Mouse (Mus musculus): ENCODE measurements around the gene Abca17. TPM values are rescaled to one million over a fixed set of nuclear protein-coding genes. Genes with fewer than 3 reads are reported as not detected.

Abca17 gene
- polyA plus RNA-seq, 1 experiment from 2014 or later: 0.41 TPM

DNA sequence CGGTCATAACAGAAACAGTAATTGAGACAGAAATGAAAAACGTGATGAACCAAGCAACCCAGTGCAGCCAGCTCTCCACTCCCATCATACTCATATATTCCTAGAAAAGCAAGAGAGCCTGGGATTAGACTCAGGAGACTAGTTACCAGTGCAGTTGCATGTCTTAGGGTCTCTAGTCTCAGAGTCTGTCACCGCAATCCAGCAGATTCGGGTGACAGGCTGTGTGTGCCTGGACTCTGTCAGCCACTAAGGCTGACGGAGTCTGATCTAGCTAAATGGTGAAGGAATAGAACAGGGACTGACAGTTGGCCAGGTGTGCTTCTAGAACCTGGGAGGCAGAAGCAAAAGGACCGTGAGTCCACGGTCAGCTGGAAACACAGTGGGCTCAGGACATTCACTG lies 23.2 kb downstream of the Abca17 start:
- Histone ChIP-seq H3K9me3 (no peaks in the 10 kb centered on the region), H3K4me3 (no peak overlapping the region), H3K4me1 (no peaks in the 10 kb centered on the region), H3K27me3 (replicated peaks) (no peaks in the 10 kb centered on the region), H3K9ac (no peak overlapping the region), H3K27ac (no peak overlapping the region), H3K4me2 (no peak overlapping the region), H3K36me3 (replicated peaks) (no peaks in the 10 kb centered on the region)
- no peak for ATAC-seq (replicated peaks)
- WGBS: 76% methylated on average over 7 of the region's 7 CpGs

DNA sequence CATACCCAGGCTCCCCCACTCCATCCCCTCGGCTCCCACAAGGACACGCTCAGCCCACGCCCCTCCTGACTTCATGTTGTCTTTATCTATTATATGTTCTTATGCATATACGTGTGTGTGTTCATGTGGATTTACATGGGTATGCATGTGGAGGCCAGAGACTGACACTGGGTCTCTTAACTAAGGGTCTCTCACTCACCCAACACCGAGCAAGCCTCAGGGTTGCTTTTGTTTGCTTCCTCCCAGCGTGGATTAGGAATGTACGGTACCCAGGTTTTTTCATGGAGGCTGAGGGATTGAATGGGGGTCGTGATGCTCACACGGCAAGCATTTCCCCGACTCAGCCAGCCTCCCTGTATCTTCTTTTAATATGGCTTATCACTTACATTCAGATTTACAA lies 25.8 kb downstream of the Abca17 start:
- Histone ChIP-seq H3K9ac (no peak overlapping the region), H3K27ac (no peak overlapping the region), H3K4me3 (no peak overlapping the region), H3K36me3 (replicated peaks) (no peaks in the 10 kb centered on the region), H3K4me2 (no peak overlapping the region), H3K9me3 (no peaks in the 10 kb centered on the region), H3K27me3 (replicated peaks) (no peaks in the 10 kb centered on the region), H3K4me1 (no peaks in the 10 kb centered on the region)
- 84% methylated on average over 10 of the region's 10 CpGs for WGBS
- no peak for ATAC-seq (replicated peaks)

DNA sequence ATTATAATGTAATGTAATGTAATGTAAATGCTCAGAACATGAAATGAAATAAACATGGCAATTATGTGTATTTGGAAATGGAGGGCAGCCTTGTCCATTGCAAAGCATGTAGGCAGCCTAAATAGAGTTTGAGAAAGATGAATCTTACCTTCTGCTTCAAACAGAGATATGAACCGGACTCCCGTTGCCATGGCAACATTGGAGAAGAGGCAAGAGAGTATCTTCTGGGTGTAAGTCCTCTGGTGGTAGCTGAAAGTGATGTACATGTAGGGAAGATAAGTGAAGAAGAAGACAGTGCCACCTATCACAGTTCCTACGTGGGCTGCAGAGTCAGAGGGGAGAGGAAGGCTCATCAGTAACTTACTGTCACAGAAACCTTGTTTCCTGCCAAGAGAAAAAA lies 30.0 kb downstream of the Abca17 start:
- no peaks in the 10 kb centered on the region for H3K4me1 ChIP-seq
- H3K4me2 ChIP-seq: no peak overlapping the region
- H3K9ac ChIP-seq: no peak overlapping the region
- WGBS: 88% methylated on average over 3 of the region's 3 CpGs
- H3K27ac ChIP-seq: no peak overlapping the region
- H3K4me3 ChIP-seq: no peak overlapping the region
- no peaks in the 10 kb centered on the region for H3K9me3 ChIP-seq
- H3K36me3 ChIP-seq (replicated peaks): no peaks in the 10 kb centered on the region
- H3K27me3 ChIP-seq (replicated peaks): no peaks in the 10 kb centered on the region
- no peak for ATAC-seq (replicated peaks)

DNA sequence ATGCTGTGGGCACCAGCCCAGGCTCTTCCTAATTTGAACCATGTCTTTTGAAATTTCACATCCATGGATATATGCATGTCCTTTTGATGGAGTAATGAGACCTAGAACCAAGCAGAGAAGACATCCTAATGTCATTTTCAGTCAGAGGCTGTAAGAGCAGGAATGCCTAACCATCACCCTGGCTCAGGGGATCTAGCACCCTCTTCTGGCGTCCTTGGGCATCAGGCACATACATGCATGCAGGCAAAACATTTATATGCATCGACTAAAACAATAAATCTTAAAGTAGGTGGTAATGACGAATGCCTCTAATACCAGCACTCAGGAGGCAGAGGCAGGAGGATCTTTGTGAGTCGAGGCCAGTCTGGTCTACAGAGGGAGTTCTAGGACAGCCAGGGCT lies 43.4 kb downstream of the Abca17 start:
- Histone ChIP-seq H3K4me1 (no peaks in the 10 kb centered on the region), H3K4me2 (no peak overlapping the region)
- 51% methylated on average over 4 of the region's 4 CpGs for WGBS

DNA sequence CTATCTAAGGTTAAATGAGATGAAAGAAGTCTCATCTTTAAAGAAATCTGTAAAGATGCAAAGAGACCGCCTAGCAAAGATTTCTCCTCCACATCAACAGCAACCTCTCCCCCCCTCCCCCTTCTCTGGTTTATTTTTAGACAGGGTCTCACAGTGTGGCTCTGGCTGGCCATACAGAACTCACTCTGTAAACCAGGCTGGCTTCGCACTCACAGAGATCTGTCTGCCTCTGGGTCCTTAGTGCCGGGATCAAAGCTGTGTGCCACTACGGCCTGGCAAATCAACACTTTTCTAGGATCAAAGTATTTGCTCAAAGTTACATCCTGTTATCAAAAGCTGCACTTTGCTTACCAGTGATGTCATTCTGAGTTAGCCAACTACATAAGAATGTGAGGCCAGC lies 50.2 kb downstream of the Abca17 start:
- 79% methylated on average over 4 of the region's 4 CpGs for WGBS
- Histone ChIP-seq H3K27ac (no peak overlapping the region), H3K9me3 (no peaks in the 10 kb centered on the region), H3K27me3 (replicated peaks) (no peaks in the 10 kb centered on the region), H3K36me3 (replicated peaks) (no peaks in the 10 kb centered on the region), H3K4me1 (no peaks in the 10 kb centered on the region), H3K4me3 (no peak overlapping the region), H3K9ac (no peak overlapping the region), H3K4me2 (no peak overlapping the region)
- ATAC-seq (replicated peaks): no peak

More for the DNA sequence above, 43.4 kb downstream of the Abca17 start:
- H3K36me3 ChIP-seq (replicated peaks): no peaks in the 10 kb centered on the region
- no peak for ATAC-seq (replicated peaks)
- no peak overlapping the region for H3K4me3 ChIP-seq
- no peak overlapping the region for H3K9ac ChIP-seq
- H3K27me3 ChIP-seq (replicated peaks): no peaks in the 10 kb centered on the region
- H3K9me3 ChIP-seq: no peaks in the 10 kb centered on the region
- H3K27ac ChIP-seq: no peak overlapping the region

DNA sequence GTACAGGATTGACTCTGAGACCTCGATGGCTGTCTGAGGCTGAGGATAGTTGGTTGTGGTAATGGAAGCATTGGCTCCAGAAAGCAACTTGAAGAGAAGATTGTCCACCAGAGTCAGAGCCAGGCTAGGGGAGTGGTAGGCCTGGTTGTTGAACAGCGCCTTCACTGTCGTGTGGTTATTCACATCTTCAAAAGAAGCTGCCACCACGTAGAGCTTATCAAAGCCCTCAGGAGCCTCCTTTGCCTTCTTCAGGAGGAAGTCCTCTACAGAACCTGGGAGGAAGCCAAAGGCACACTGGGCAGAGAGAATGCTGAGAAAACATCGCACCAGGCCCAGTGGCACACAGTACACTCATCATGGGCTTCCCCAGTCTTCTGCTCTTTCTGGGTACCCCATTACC lies 61.5 kb downstream of the Abca17 start:
- H3K4me1 ChIP-seq: no peaks in the 10 kb centered on the region
- no peaks in the 10 kb centered on the region for H3K9me3 ChIP-seq
- ATAC-seq (replicated peaks): no peak
- 82% methylated on average over 5 of the region's 5 CpGs for WGBS
- no peak overlapping the region for H3K27ac ChIP-seq
- no peak overlapping the region for H3K4me3 ChIP-seq
- H3K4me2 ChIP-seq: no peak overlapping the region
- H3K36me3 ChIP-seq (replicated peaks): no peaks in the 10 kb centered on the region
- no peak overlapping the region for H3K9ac ChIP-seq
- H3K27me3 ChIP-seq (replicated peaks): no peaks in the 10 kb centered on the region

DNA sequence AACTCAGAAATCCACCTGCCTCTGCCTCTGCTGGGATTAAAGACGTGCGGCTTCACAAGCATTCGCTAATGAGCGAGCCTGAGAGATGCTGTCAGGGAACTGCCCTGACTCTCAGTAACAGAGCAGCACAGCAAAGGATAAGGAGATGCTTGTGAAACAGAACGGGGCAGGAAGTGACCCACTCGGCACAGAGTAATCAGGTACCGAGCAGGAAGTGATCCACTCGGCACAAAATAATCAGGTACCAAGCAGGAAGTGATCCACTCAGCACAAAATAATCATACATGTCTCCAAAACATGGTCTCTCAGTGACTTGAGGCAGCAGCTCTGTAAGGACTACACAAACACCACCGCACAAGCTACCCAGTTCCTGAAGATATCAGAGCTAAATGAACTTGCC lies 62.4 kb downstream of the Abca17 start:
- Histone ChIP-seq H3K27ac (no peak overlapping the region), H3K9ac (no peak overlapping the region), H3K36me3 (replicated peaks) (no peaks in the 10 kb centered on the region), H3K4me1 (no peaks in the 10 kb centered on the region), H3K4me3 (no peak overlapping the region), H3K27me3 (replicated peaks) (no peaks in the 10 kb centered on the region), H3K4me2 (no peak overlapping the region), H3K9me3 (no peaks in the 10 kb centered on the region)
- 89% methylated on average over 9 of the region's 9 CpGs for WGBS
- ATAC-seq (replicated peaks): no peak

DNA sequence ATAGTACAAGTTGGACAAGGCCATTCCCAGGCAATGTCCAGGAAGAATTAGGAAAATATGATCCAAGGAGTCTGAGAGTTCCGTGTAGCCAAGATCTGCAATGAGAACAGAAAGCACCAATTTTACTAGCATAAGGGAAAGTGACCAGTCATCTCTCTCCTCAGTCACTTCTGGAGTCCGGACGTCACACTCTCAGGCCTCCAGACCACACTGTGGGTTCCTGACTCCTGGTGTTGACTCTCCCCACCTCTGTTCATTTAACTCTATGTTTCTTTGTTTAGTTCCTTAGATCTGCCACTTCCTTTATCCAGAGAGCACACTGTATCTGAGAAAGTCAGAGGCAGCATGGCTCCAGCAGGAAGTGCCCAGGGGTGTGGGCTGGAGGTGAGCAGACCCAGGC lies 65.2 kb downstream of the Abca17 start:
- Histone ChIP-seq H3K9me3 (no peaks in the 10 kb centered on the region), H3K36me3 (replicated peaks) (no peaks in the 10 kb centered on the region), H3K27ac (no peak overlapping the region), H3K4me1 (no peaks in the 10 kb centered on the region), H3K27me3 (replicated peaks) (no peaks in the 10 kb centered on the region), H3K9ac (no peak overlapping the region), H3K4me2 (no peak overlapping the region), H3K4me3 (no peak overlapping the region)
- ATAC-seq (replicated peaks): no peak
- 65% methylated on average over 3 of the region's 3 CpGs for WGBS

DNA sequence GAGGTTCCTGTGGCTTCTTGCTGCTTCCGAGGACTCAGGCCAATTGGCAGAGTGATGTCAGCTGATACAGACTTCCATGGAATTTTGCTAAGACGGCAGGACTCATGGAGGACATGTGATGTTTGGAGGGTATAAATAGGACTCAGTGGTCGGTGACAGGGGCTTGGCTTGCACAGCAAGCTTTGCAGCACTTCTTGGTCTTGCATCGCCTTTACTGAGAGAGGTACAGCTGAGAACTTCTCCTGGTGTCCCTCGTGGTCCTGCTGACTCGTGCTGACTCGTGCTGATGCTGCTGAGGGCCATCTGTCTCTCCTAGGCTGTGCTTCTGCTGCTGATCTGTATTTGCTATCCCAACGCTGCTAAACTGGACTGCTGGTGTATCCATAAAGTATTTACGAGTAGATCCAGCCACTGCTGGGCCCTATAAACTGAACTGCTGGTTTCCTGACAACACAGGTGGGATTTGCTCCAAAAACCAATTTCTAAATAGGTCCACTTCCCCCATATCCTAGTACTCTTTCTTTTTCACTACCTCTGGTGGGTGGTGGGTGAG lies 67.5 kb downstream of the Abca17 start:
- 76% methylated on average over 9 of the region's 9 CpGs for WGBS
- no peak for ATAC-seq (replicated peaks)

DNA sequence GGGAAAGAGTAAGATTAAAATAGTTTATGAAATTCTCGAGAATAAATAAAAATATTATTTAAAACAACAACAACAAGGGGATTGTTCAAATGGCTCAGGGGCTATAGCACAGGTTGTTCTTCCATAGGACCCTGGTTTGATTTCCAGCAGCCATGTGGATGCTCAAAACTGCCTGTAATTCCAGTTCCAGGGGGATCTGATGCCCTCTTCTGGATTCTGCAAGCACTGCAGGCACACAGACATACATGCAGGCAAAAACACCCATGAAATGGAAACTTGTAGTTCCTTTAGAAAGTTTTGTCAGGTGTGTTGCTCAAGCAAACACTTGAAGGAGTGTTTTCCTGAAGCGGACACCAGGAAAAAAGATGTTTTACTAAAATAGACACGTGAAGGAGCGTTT lies 68.2 kb downstream of the Abca17 start:
- ATAC-seq (replicated peaks): no peak

More for the DNA sequence above, 67.5 kb downstream of the Abca17 start:
- Histone ChIP-seq H3K4me2 (no peak overlapping the region), H3K27me3 (replicated peaks) (no peaks in the 10 kb centered on the region), H3K4me3 (no peak overlapping the region), H3K27ac (no peak overlapping the region), H3K9ac (no peak overlapping the region), H3K36me3 (replicated peaks) (no peaks in the 10 kb centered on the region), H3K4me1 (no peaks in the 10 kb centered on the region), H3K9me3 (no peaks in the 10 kb centered on the region)

DNA sequence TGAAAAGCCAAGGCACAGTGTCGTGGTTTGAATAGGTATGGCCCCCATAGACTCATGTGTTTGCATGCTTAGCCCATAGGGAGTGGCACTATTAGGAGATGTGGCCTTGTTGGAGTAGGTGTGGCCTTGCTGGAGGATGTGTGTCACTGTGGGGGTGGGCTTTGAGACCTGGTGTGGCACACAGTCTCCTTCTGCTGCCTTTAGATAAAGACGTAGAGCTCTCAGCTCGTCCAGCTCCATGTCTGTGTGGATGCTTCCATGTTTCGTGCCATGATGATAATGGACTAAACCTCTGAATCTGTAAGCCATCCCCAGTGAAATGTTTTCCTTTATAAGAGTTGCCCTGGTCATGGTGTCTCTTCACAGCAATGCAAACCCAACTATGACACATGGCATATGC lies 71.0 kb downstream of the Abca17 start:
- H3K27me3 ChIP-seq (replicated peaks): no peaks in the 10 kb centered on the region
- no peak for ATAC-seq (replicated peaks)
- no peaks in the 10 kb centered on the region for H3K36me3 ChIP-seq (replicated peaks)
- no peaks in the 10 kb centered on the region for H3K9me3 ChIP-seq
- H3K4me3 ChIP-seq: no peak overlapping the region
- H3K4me1 ChIP-seq: no peaks in the 10 kb centered on the region
- H3K4me2 ChIP-seq: no peak overlapping the region
- no peak overlapping the region for H3K27ac ChIP-seq
- no peak overlapping the region for H3K9ac ChIP-seq
- 86% methylated on average over 4 of the region's 4 CpGs for WGBS

More for the DNA sequence above, 68.2 kb downstream of the Abca17 start:
- Histone ChIP-seq H3K4me1 (no peaks in the 10 kb centered on the region), H3K4me3 (no peak overlapping the region), H3K27ac (no peak overlapping the region), H3K36me3 (replicated peaks) (no peaks in the 10 kb centered on the region), H3K9me3 (no peaks in the 10 kb centered on the region), H3K4me2 (no peak overlapping the region), H3K9ac (no peak overlapping the region), H3K27me3 (replicated peaks) (no peaks in the 10 kb centered on the region)
- WGBS: 66% methylated on average over 4 of the region's 4 CpGs

DNA sequence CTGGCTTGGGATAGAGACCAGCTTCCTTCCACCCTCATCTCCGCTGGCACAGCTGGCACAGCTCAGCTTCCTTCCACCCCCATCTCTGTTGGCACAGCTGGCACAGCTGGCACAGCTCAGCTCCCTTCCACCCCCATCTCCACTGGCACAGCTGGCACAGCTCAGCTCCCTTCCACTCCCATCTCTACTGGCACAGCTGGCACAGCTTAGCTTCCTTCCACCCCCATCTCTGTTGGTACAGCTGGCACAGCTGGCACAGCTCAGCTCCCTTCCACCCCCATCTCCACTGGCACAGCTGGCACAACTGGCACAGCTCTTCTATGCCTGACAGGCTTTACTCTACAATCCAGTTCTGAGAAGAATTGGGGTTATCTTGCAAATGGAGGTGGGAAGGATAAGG lies 83.7 kb downstream of the Abca17 start:
- WGBS: 77% methylated on average over 1 of the region's 1 CpGs
- no peaks in the 10 kb centered on the region for H3K27me3 ChIP-seq (replicated peaks)

DNA sequence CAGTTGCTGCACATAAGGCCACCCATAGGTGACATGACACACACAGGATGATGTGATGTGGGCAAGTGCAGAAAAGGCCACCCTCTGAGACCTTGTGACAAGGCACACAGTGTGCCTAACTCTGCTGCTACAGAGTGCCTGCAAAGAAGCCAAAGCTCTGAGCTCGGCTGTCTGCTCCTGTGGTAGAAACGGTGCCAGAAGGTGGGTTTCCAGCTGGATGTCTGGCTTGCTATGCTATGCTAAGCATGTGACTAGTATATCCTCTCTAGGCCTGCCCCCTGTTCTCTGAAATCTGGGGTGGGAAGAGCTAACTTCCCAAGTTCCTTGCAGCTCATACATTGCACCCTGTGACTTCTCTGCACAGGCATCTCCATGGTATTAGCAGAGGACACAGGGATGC lies 86.1 kb downstream of the Abca17 start:
- no peaks in the 10 kb centered on the region for H3K36me3 ChIP-seq (replicated peaks)
- WGBS: 75% methylated on average over 2 of the region's 2 CpGs

More for the DNA sequence above, 83.7 kb downstream of the Abca17 start:
- Histone ChIP-seq H3K4me3 (no peak overlapping the region), H3K4me2 (no peak overlapping the region), H3K4me1 (no peaks in the 10 kb centered on the region), H3K36me3 (replicated peaks) (no peaks in the 10 kb centered on the region), H3K9me3 (no peaks in the 10 kb centered on the region), H3K9ac (no peak overlapping the region), H3K27ac (no peak overlapping the region)
- no peak for ATAC-seq (replicated peaks)

More for the DNA sequence above, 86.1 kb downstream of the Abca17 start:
- H3K27ac ChIP-seq: no peak overlapping the region
- H3K9me3 ChIP-seq: no peaks in the 10 kb centered on the region
- H3K4me1 ChIP-seq: no peaks in the 10 kb centered on the region
- H3K27me3 ChIP-seq (replicated peaks): no peaks in the 10 kb centered on the region
- no peak overlapping the region for H3K9ac ChIP-seq
- no peak overlapping the region for H3K4me3 ChIP-seq
- H3K4me2 ChIP-seq: no peak overlapping the region
- no peak for ATAC-seq (replicated peaks)

All from midbrain, embryonic 15.5 days (tissue).